Mouse (Mus musculus) small intestine, adult 2 months (tissue): ENCODE results near the gene Astn2. TPM values are rescaled to one million over a fixed set of nuclear protein-coding genes. Genes with fewer than 3 reads are reported as not detected.

ENCODE experiments used
- H3K27ac ChIP-seq: fragments of 200-500 bp; 2 replicates; pipeline ENCODE4 v1.5.1; 2012; ENCODE audit warnings: low read depth, low read length, control low read depth, inconsistent platforms; ENCODE audit not compliant: insufficient read depth
- H3K27me3 ChIP-seq: fragments of 200-500 bp; 2 replicates; pipeline ENCODE4 v1.6.1; 2012; ENCODE audit warnings: mild to moderate bottlenecking, moderate library complexity, low read length, inconsistent platforms; ENCODE audit not compliant: control insufficient read depth, insufficient read depth
- H3K36me3 ChIP-seq: fragments of 200-500 bp; 2 replicates; pipeline ENCODE4 v1.6.1; 2012; ENCODE audit warnings: mild to moderate bottlenecking, low read length, control low read depth, inconsistent platforms; ENCODE audit not compliant: control insufficient read depth, insufficient read depth
- H3K4me1 ChIP-seq: fragments of 200-500 bp; 2 replicates; pipeline ENCODE4 v1.6.1; 2012; ENCODE audit warnings: low read length, inconsistent platforms, mixed read lengths; ENCODE audit not compliant: control insufficient read depth, insufficient read depth, insufficient read length
- H3K4me3 ChIP-seq: fragments of 200-500 bp; 2 replicates; pipeline ENCODE4 v1.5.1; 2012; ENCODE audit warnings: low read depth, mild to moderate bottlenecking, control low read depth, inconsistent platforms, low read length, moderate library complexity
- CTCF ChIP-seq: fragments of 200-500 bp; IDR thresholded peaks from 2 replicates; pipeline ENCODE4 v1.5.1; 2012; ENCODE audit warnings: low read depth, mild to moderate bottlenecking, control low read depth, inconsistent platforms, low read length, moderate library complexity, mixed read lengths; ENCODE audit not compliant: insufficient replicate concordance, insufficient read length; ENCODE audit errors: extremely low read depth
- POLR2A ChIP-seq: fragments of 200-500 bp; IDR thresholded peaks from 2 replicates; pipeline ENCODE4 v1.6.1; 2012; ENCODE audit warnings: low read depth, mild to moderate bottlenecking, control low read depth, inconsistent platforms, low read length, moderate library complexity
- WGBS: fragments of 180-500 bp; shearing (Covaris S2); methylation state at CpG from one replicate; pipeline ENCODE4 v1.1.7; 2018; 5-methylcytosine and 5-hydroxymethylcytosine counted together
- polyA plus RNA-seq: library from polyadenylated mRNA; depleted of rRNA; stranded (reverse); fragments of >200 nt; gene quantifications from 2 replicates; pipeline ENCODE4 v1.2.3, GENCODE M21; 2012

Astn2 gene
- polyA plus RNA-seq, 1 experiment: 0.37 TPM

DNA sequence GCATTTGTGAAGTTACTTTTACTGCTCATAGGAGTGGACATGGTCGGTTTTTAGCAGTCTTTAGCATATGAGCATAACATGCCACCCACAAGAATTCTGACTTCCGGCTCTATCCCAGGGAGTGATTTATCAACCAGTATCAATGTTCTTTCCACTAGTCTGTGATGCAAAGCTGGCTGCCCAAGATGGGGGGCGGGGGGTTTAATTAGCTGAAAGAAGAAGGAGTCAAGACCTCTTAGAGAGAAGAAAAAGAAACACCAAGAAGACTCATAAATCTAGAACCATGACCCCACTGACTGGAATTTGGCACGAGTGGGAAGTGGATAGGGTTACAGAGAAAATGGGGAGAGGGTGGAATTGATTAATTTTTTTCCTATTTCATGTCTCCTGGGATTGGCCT, 374.5 kb downstream of the Astn2 start:
- H3K36me3 ChIP-seq: no peaks in the 10 kb centered on the region
- no peaks in the 10 kb centered on the region for H3K4me1 ChIP-seq
- no peak overlapping the region for H3K4me3 ChIP-seq
- TF ChIP-seq POLR2A: no peak
- no peak for TF ChIP-seq CTCF
- no peak overlapping the region for H3K27ac ChIP-seq
- WGBS: 67% methylated on average over 4 of the region's 4 CpGs
- H3K27me3 ChIP-seq: no peaks in the 10 kb centered on the region

DNA sequence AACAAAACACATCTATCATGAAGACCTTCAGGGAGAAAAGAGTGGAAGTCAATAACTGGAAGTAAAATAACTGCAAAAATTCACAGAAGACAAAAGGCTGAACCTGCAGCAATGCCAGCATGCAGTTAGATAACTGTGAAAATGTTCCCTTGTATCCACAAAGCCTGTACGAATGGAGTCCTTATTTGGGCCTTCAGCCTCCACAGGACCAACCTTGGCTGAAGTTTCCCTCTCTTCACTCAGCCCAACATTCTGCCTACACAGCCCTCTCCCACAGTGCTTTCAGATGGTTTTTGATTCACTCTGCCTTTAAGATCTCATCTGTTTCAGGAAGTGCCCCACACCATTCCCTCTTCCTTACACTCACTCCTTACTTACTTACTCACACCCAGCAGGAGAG, 376.5 kb downstream of the Astn2 start:
- H3K27ac ChIP-seq: no peak overlapping the region
- no peak overlapping the region for H3K4me3 ChIP-seq
- H3K27me3 ChIP-seq: no peaks in the 10 kb centered on the region
- WGBS: 85% methylated on average over 1 of the region's 1 CpGs
- TF ChIP-seq CTCF: no peak
- TF ChIP-seq POLR2A: no peak
- no peaks in the 10 kb centered on the region for H3K4me1 ChIP-seq
- no peaks in the 10 kb centered on the region for H3K36me3 ChIP-seq

- no peak overlapping the region for H3K4me3 ChIP-seq
Observed at GRCm38 (mm10) chr4:66025393-66026062, 378.9 kb downstream of the Astn2 start.

DNA sequence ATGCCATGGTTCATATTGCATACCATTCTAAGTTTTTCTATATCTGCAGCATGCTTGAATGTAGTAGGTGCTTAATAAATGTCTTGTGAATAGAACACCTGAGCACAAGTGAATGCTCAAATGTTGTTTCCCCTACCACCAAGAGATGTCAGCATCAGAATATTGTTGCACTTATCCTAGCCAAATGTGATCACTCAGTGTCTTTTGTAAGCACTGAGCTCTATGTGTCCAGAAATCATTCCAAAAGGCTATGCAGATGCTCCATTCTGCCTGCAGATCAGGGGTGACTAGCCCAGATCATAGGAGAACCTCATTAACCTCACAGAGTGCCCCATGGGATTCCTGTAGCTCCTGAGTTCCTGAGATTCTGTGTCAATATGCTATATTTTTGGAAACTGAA, 401.5 kb downstream of the Astn2 start:
- no peaks in the 10 kb centered on the region for H3K36me3 ChIP-seq
- H3K4me1 ChIP-seq: no peaks in the 10 kb centered on the region
- no peak overlapping the region for H3K4me3 ChIP-seq
- TF ChIP-seq POLR2A: no peak
- H3K27ac ChIP-seq: no peak overlapping the region
- no peaks in the 10 kb centered on the region for H3K27me3 ChIP-seq

More at GRCm38 (mm10) chr4:66025393-66026062, 378.9 kb downstream of the Astn2 start:
- Histone ChIP-seq H3K4me1 (no peaks in the 10 kb centered on the region), H3K27me3 (no peaks in the 10 kb centered on the region), H3K27ac (no peak overlapping the region), H3K36me3 (no peaks in the 10 kb centered on the region)
- WGBS: 35% methylated on average over 8 of the region's 8 CpGs
- TF ChIP-seq CTCF (no peak), POLR2A (no peak)

DNA sequence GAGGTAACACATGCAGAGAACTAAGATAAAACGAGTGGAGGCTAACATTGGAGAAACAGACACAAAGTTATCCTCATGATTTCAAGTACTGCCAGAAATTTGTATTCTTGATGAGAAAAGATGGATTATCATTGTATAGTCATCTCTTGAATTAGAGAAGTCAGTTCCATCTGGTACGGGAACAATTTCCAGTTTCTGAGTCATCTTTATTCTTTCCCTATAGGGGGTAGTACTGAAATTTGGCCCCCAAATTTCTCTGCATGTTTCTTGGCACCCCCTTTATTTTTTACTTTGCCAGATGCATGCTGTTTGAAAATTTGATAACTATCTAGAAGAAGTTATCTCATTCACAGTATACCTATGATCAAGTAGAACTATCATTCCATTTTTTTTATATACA, 420.8 kb downstream of the Astn2 start:
- H3K27me3 ChIP-seq: no peaks in the 10 kb centered on the region
- 78% methylated on average over 2 of the region's 2 CpGs for WGBS
- no peak overlapping the region for H3K27ac ChIP-seq
- no peaks in the 10 kb centered on the region for H3K36me3 ChIP-seq
- TF ChIP-seq CTCF: no peak
- no peak for TF ChIP-seq POLR2A
- H3K4me1 ChIP-seq: no peaks in the 10 kb centered on the region
- no peak overlapping the region for H3K4me3 ChIP-seq

DNA sequence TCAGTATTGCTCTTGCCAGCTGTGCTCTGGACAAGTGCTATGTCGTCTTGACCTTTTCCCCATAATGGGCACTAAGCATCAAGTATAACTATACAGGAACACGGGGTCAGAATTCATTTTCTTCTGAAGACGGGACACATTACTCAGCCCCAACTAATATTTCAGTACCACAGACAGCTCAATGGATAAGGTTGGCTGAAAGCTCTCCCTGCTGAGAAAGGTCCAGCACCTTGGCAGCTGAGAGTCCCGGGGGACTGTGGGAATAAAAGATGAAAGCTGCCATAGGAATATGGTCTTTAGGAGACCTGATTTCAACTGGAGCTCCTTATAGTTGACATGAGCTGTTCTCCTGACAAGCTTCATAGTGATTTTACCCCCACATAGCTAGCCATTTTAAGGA, 421.5 kb downstream of the Astn2 start:
- Histone ChIP-seq H3K27ac (no peak overlapping the region), H3K27me3 (no peaks in the 10 kb centered on the region), H3K4me1 (no peaks in the 10 kb centered on the region), H3K36me3 (no peaks in the 10 kb centered on the region), H3K4me3 (no peak overlapping the region)
- TF ChIP-seq POLR2A (no peak), CTCF (no peak)
- 46% methylated on average over 4 of the region's 4 CpGs for WGBS

DNA sequence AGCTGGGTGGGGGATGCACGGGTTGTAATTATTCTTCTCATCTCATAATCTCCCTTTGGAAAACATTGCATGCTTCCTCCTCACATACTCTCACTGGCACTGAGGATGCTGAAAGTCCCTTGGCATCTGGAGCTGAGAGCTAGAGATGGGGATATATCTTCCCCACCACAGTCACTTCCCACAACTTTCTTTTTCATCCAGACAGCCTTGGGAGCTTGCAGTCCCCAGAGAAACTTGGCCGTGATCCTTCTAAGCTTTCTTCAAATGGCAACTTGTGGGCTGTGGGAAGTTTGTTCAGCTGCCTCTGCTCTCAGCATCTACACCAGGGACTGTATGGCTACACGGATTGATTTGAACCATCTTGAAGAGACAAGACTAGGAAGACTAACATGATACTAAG, 428.2 kb downstream of the Astn2 start:
- Histone ChIP-seq H3K4me1 (no peaks in the 10 kb centered on the region), H3K27ac (no peak overlapping the region), H3K36me3 (no peaks in the 10 kb centered on the region), H3K27me3 (no peaks in the 10 kb centered on the region), H3K4me3 (no peak overlapping the region)
- TF ChIP-seq CTCF (no peak), POLR2A (no peak)
- WGBS: 61% methylated on average over 3 of the region's 3 CpGs
